Mouse (Mus musculus) lung, postnatal 0 days (tissue): Measurements from ENCODE around the gene Rspo1.

Source experiments
- CTCF ChIP-seq: IDR thresholded peaks from 2 replicates; pipeline ENCODE4 v1.5.1; 2016; ENCODE audit warnings: antibody characterized with exemption, mild to moderate bottlenecking
- EP300 ChIP-seq: IDR thresholded peaks from 2 replicates; pipeline ENCODE4 v1.6.1; 2016; ENCODE audit warnings: antibody characterized with exemption, mild to moderate bottlenecking, control low read depth

- TF ChIP-seq CTCF (no peak), EP300 (no peak)
Observed at GRCm38 (mm10) chr4:124972316-124972715, 13.9 kb upstream of the Rspo1 start.
